Comparison of ENCODE assay signal across 16 mouse cellular contexts in genomic region chr1:90633415-90634030, GRCm38 (mm10). TPM values are rescaled to one million over a fixed set of nuclear protein-coding genes. Genes with fewer than 3 reads are reported as not detected.
DNase-seq lines count a peak whose midpoint lies in the region; ATAC-seq and TF ChIP-seq lines count a peak whose summit lies in the region.
"Had no signal": no experiment of that assay in that cellular context is flagged by ENCODE, and none has a peak within 500 bp of the region (broad histone marks: within the 10 kb centered on the region; RNA-seq: fewer than 3 reads in every experiment).

No protein-coding gene starts in this region.

- DNase-seq in gastrocnemius, adult 2 months: no peak
- no peak for DNase-seq in gastrocnemius, postnatal 4 days (ENCODE audit: low spot score in 2 of 2)
- peak; percentile 11 to 31 for DNase-seq in urinary bladder, adult 18-20 months (ENCODE audit: low spot score in 2 of 2)
- DNase-seq in urinary bladder, postnatal 10 days (ENCODE audit: low spot score): no peak
- peak; percentile 92 for DNase-seq in fibroblast of lung, adult 2 months (ENCODE audit: low read depth)
- peak; percentile 50 for DNase-seq in stomach, postnatal 0 days (ENCODE audit: low spot score)
- no peak for DNase-seq in forebrain, postnatal 0 days
- DNase-seq: cerebellum, adult 8-10 months; heart, adult 11 months; kidney, adult 11 months; left cerebral cortex, postnatal 4 days had no signal

- no peaks in the 10 kb centered on the region for H3K36me3 ChIP-seq in stomach, postnatal 0 days (ENCODE audit: control insufficient read depth, insufficient read depth, low read length)
- H3K36me3 ChIP-seq in forebrain, postnatal 0 days (ENCODE audit: insufficient read depth): no peaks in the 10 kb centered on the region
- H3K36me3 ChIP-seq: lung, embryonic 15.5 days; midbrain, embryonic 13.5 days; neural tube, embryonic 13.5 days had no signal

- H3K4me2 ChIP-seq in stomach, postnatal 0 days (replicated peaks; ENCODE audit: low read depth): no peak overlapping the region
- no peak overlapping the region for H3K4me2 ChIP-seq in forebrain, postnatal 0 days (ENCODE audit: low read depth)
- H3K4me2 ChIP-seq: lung, embryonic 15.5 days; midbrain, embryonic 13.5 days; neural tube, embryonic 13.5 days had no signal

- peak; percentile 63 for TF ChIP-seq CTCF in gastrocnemius, adult 2 months (IDR thresholded peaks at IDR 0.05)
- TF ChIP-seq CTCF in stomach, postnatal 0 days (IDR thresholded peaks at IDR 0.05; ENCODE audit: low read depth): peak; percentile 61
- TF ChIP-seq CTCF in forebrain, postnatal 0 days (IDR thresholded peaks at IDR 0.05; ENCODE audit: low read depth): no peak

- H3K4me3 ChIP-seq in gastrocnemius, adult 2 months: no peak overlapping the region
- H3K4me3 ChIP-seq in stomach, postnatal 0 days (ENCODE audit: low read depth, low read length): no peak overlapping the region
- H3K4me3 ChIP-seq in forebrain, postnatal 0 days (ENCODE audit: low read depth, low read length): no peak overlapping the region
- H3K4me3 ChIP-seq: lung, embryonic 15.5 days; midbrain, embryonic 13.5 days; neural tube, embryonic 13.5 days had no signal

- intact Hi-C loops in gastrocnemius, adult 2 months (cut with DNase I): no loop called here

- no peak overlapping the region for H3K27ac ChIP-seq in gastrocnemius, adult 2 months
- no peak overlapping the region for H3K27ac ChIP-seq in stomach, postnatal 0 days (replicated peaks)
- no peak overlapping the region for H3K27ac ChIP-seq in forebrain, postnatal 0 days (ENCODE audit: low read depth, low read length)
- H3K27ac ChIP-seq: lung, embryonic 15.5 days; midbrain, embryonic 13.5 days; neural tube, embryonic 13.5 days had no signal

- no peak for TF ChIP-seq EP300 in stomach, postnatal 0 days (optimal IDR thresholded peaks at IDR 0.05)

- H3K9me3 ChIP-seq in stomach, postnatal 0 days (ENCODE audit: control insufficient read depth, low read length): no peaks in the 10 kb centered on the region
- no peaks in the 10 kb centered on the region for H3K9me3 ChIP-seq in forebrain, postnatal 0 days (ENCODE audit: low read length)
- H3K9me3 ChIP-seq: lung, embryonic 15.5 days; midbrain, embryonic 13.5 days; neural tube, embryonic 13.5 days had no signal

- WGBS in stomach, postnatal 0 days: 62% methylated on average over 6 of the region's 6 CpGs
- WGBS in forebrain, postnatal 0 days: 76% methylated on average over 6 of the region's 6 CpGs

- H3K27me3 ChIP-seq in stomach, postnatal 0 days (ENCODE audit: control insufficient read depth, insufficient read depth, low read length): no peaks in the 10 kb centered on the region
- H3K27me3 ChIP-seq in forebrain, postnatal 0 days (ENCODE audit: insufficient read depth, low read length): no peaks in the 10 kb centered on the region
- H3K27me3 ChIP-seq: midbrain, embryonic 13.5 days; neural tube, embryonic 13.5 days had no signal

- no peak overlapping the region for H3K9ac ChIP-seq in stomach, postnatal 0 days (ENCODE audit: low read length)
- H3K9ac ChIP-seq in forebrain, postnatal 0 days: no peak overlapping the region
- H3K9ac ChIP-seq: lung, embryonic 15.5 days; midbrain, embryonic 13.5 days; neural tube, embryonic 13.5 days had no signal

- no peaks in the 10 kb centered on the region for H3K4me1 ChIP-seq in stomach, postnatal 0 days (replicated peaks; ENCODE audit: control insufficient read depth, insufficient read depth)
- no peaks in the 10 kb centered on the region for H3K4me1 ChIP-seq in forebrain, postnatal 0 days (ENCODE audit: insufficient read depth)
- H3K4me1 ChIP-seq: midbrain, embryonic 13.5 days; neural tube, embryonic 13.5 days had no signal

- ATAC-seq in stomach, postnatal 0 days (ENCODE audit: low FRiP score, low TSS enrichment): peak; percentile 69
- no peak for ATAC-seq in erythroblast, adult 5-6 weeks (replicated peaks; ENCODE audit: low FRiP score, poor library complexity, severe bottlenecking)
- no peak for ATAC-seq in forebrain, postnatal 0 days
- ATAC-seq: forebrain, embryonic 16.5 days; midbrain, embryonic 13.5 days had no signal

RNA-seq across cellular contexts. Expression of gene Cops8, which starts 30.7 kb away (rescaled TPM):
- total RNA-seq in gastrocnemius, adult 2 months (2021): 100 to 1,000 TPM; 102 to 104 TPM
- total RNA-seq in gastrocnemius, postnatal 4 days (2021): 10 to 100 TPM; 70.2 to 80.1 TPM
- polyA plus RNA-seq in stomach, postnatal 0 days (2015; fragmentation: Nextera tagmentation; extraction: Ambion mirVana): 65.7 and 71.0 TPM in 2 replicates
- total RNA-seq in erythroblast, adult 5-6 weeks (2015; ENCODE audit: low replicate concordance): 17.6 and 35.9 TPM in 2 replicates
- total RNA-seq in erythroblast, adult 5-6 weeks (2017; ENCODE audit: low replicate concordance): 25.8 and 33.8 TPM in 2 replicates
- 108 and 113 TPM in 2 replicates for total RNA-seq in forebrain, postnatal 0 days (2014; rRNA removed)
- 188 and 192 TPM in 2 replicates for polyA plus RNA-seq in forebrain, postnatal 0 days (2015; fragmentation: Nextera tagmentation; extraction: Ambion mirVana)

Comparison
In these comparisons a context has a peak if more than half of its experiments do, and no peak if none do; other contexts are left out.
1. DNase-seq: peak in urinary bladder, adult 18-20 months (2 of 2), fibroblast of lung, adult 2 months (single experiment) and stomach, postnatal 0 days (single experiment); none in gastrocnemius, adult 2 months (single experiment), gastrocnemius, postnatal 4 days (0 of 2), urinary bladder, postnatal 10 days (single experiment) and forebrain, postnatal 0 days (single experiment).